Mouse (Mus musculus) hindbrain, embryonic 12.5 days (tissue): ENCODE data around the gene Pklr. TPM values are rescaled to one million over a fixed set of nuclear protein-coding genes. Genes with fewer than 3 reads are reported as not detected.

Experiments
- ATAC-seq: fragments of 200-750 bp; cut with Nextera tagmentation; 2 replicates; pipeline ENCODE4 v1.8.0; 2017; ENCODE audit warnings: moderate TSS enrichment; ENCODE audit not compliant: low FRiP score
- H3K27ac ChIP-seq: fragments of 300-500 bp; sonication (generic); 2 replicates; pipeline ENCODE4 v1.5.1; 2016; ENCODE audit warnings: mild to moderate bottlenecking
- H3K27me3 ChIP-seq: fragments of 300-500 bp; sonication (generic); 2 replicates; pipeline ENCODE4 v1.6.1; 2016; ENCODE audit warnings: mild to moderate bottlenecking
- H3K36me3 ChIP-seq: fragments of 300-500 bp; sonication (generic); 2 replicates; pipeline ENCODE4 v1.6.1; 2016; ENCODE audit warnings: mild to moderate bottlenecking
- H3K4me1 ChIP-seq: fragments of 300-500 bp; sonication (generic); 2 replicates; pipeline ENCODE4 v1.6.1; 2016
- H3K4me2 ChIP-seq: fragments of 300-500 bp; sonication (generic); replicated peaks from 2 replicates; pipeline ENCODE4 v1.6.1; 2016; ENCODE audit warnings: mild to moderate bottlenecking
- H3K4me3 ChIP-seq: fragments of 300-500 bp; sonication (generic); 2 replicates; pipeline ENCODE4 v1.5.1; 2016; ENCODE audit warnings: mild to moderate bottlenecking
- H3K9ac ChIP-seq: fragments of 300-500 bp; sonication (generic); 2 replicates; pipeline ENCODE4 v1.6.1; 2016; ENCODE audit warnings: mild to moderate bottlenecking, moderate library complexity
- H3K9me3 ChIP-seq: fragments of 300-500 bp; sonication (generic); replicated peaks from 2 replicates; pipeline ENCODE4 v1.6.1; 2016; ENCODE audit warnings: mild to moderate bottlenecking
- WGBS: fragments of 180-500 bp; shearing (Covaris S2); methylation state at CpG from one replicate; pipeline ENCODE4 v1.1.7; 2016; 5-methylcytosine and 5-hydroxymethylcytosine counted together
- polyA plus RNA-seq: library from polyadenylated mRNA; unstranded; fragments of >200 nt; fragmentation: Nextera tagmentation; extraction: Ambion mirVana; gene quantifications from 2 replicates; pipeline ENCODE4 v1.2.1, GENCODE M21; 2016

The Pklr gene
- polyA plus RNA-seq, 1 experiment from 2014 or later: 0.96 TPM

GRCm38 (mm10) chr3:89190436-89190835 lies 54.5 kb downstream of the Pklr start:
- no peak overlapping the region for H3K4me2 ChIP-seq
- no peak for ATAC-seq
- no peak overlapping the region for H3K9ac ChIP-seq
- WGBS: 85% methylated on average over 8 of the region's 8 CpGs
- H3K4me1 ChIP-seq: peaks cover 10% of the 10 kb centered on the region
- peaks cover 3% of the 10 kb centered on the region; the same call in 1 of the 2 replicates for H3K27me3 ChIP-seq
- no peak overlapping the region for H3K4me3 ChIP-seq
- peaks cover 14% of the 10 kb centered on the region; the same call in 1 of the 2 replicates for H3K36me3 ChIP-seq
- H3K27ac ChIP-seq: no peak overlapping the region
- no peaks in the 10 kb centered on the region for H3K9me3 ChIP-seq

- Histone ChIP-seq H3K9me3 (no peaks in the 10 kb centered on the region), H3K9ac (no peak overlapping the region), H3K36me3 (peaks cover 6% of the 10 kb centered on the region; the same call in 1 of the 2 replicates), H3K4me2 (no peak overlapping the region), H3K27ac (no peak overlapping the region), H3K4me1 (peaks cover 10% of the 10 kb centered on the region), H3K4me3 (no peak overlapping the region), H3K27me3 (no peaks in the 10 kb centered on the region)
- no peak for ATAC-seq
- 77% methylated on average over 1 of the region's 1 CpGs for WGBS
Observed at GRCm38 (mm10) chr3:89193351-89193750, 57.4 kb downstream of the Pklr start.

- WGBS: 88% methylated on average over 2 of the region's 2 CpGs
Observed at GRCm38 (mm10) chr3:89193853-89194252, 57.9 kb downstream of the Pklr start.

More at GRCm38 (mm10) chr3:89193853-89194252, 57.9 kb downstream of the Pklr start:
- H3K4me3 ChIP-seq: no peak overlapping the region
- H3K4me1 ChIP-seq: peaks cover 10% of the 10 kb centered on the region
- no peaks in the 10 kb centered on the region for H3K9me3 ChIP-seq
- peaks cover 1% of the 10 kb centered on the region; the same call in 1 of the 2 replicates for H3K36me3 ChIP-seq
- no peaks in the 10 kb centered on the region for H3K27me3 ChIP-seq
- no peak overlapping the region for H3K4me2 ChIP-seq
- H3K27ac ChIP-seq: no peak overlapping the region
- ATAC-seq: no peak
- H3K9ac ChIP-seq: no peak overlapping the region

Other genes with a start within 250 kb of the Pklr start
- 40.8 and 42.0 TPM in 2 replicates for gene Msto1, start 222.1 kb upstream of the Pklr start, polyA plus RNA-seq
- 22.0 and 22.5 TPM in 2 replicates for gene Ash1l, start 185.5 kb upstream of the Pklr start, polyA plus RNA-seq
- 144 and 145 TPM in 2 replicates for gene Dap3, start 185.0 kb upstream of the Pklr start, polyA plus RNA-seq
- 66.9 and 67.1 TPM in 2 replicates for gene Rusc1, start 42.8 kb upstream of the Pklr start, polyA plus RNA-seq
- gene Gm43738, start 35.0 kb upstream of the Pklr start, polyA plus RNA-seq: not detected in 2 replicates
- gene Fdps, start 34.2 kb upstream of the Pklr start, polyA plus RNA-seq: 284 TPM in 2 replicates
- 20.7 and 22.3 TPM in 2 replicates for gene Hcn3, start 24.1 kb downstream of the Pklr start, polyA plus RNA-seq
- 38.8 and 44.4 TPM in 2 replicates for gene Clk2, start 28.7 kb downstream of the Pklr start, polyA plus RNA-seq
- gene Scamp3, start 41.3 kb downstream of the Pklr start, polyA plus RNA-seq: 105 and 107 TPM in 2 replicates
- gene Fam189b, start 47.0 kb downstream of the Pklr start, polyA plus RNA-seq: 33.4 and 34.2 TPM in 2 replicates
- 50.3 and 51.3 TPM in 2 replicates for gene Gba, start 66.8 kb downstream of the Pklr start, polyA plus RNA-seq
- 64.5 and 71.3 TPM in 2 replicates for gene Thbs3, start 79.0 kb downstream of the Pklr start, polyA plus RNA-seq
- gene Mtx1, start 90.9 kb downstream of the Pklr start, polyA plus RNA-seq: 174 and 175 TPM in 2 replicates
- gene Muc1, start 92.9 kb downstream of the Pklr start, polyA plus RNA-seq: 1.5 and 1.6 TPM in 2 replicates
- gene Krtcap2, start 109.8 kb downstream of the Pklr start, polyA plus RNA-seq: 247 and 271 TPM in 2 replicates
- gene Trim46, start 110.2 kb downstream of the Pklr start, polyA plus RNA-seq: 27.2 and 29.6 TPM in 2 replicates
- gene Dpm3, start 123.2 kb downstream of the Pklr start, polyA plus RNA-seq: 63.9 and 86.7 TPM in 2 replicates
- gene Slc50a1, start 134.4 kb downstream of the Pklr start, polyA plus RNA-seq: 44.9 and 46.8 TPM in 2 replicates
- 14.3 and 15.4 TPM in 2 replicates for gene Efna1, start 145.0 kb downstream of the Pklr start, polyA plus RNA-seq
- 21.7 and 22.2 TPM in 2 replicates for gene Efna3, start 186.8 kb downstream of the Pklr start, polyA plus RNA-seq
- gene Efna4, start 201.9 kb downstream of the Pklr start, polyA plus RNA-seq: 20.5 and 21.4 TPM in 2 replicates
- 40.3 and 41.9 TPM in 2 replicates for gene Adam15, start 213.9 kb downstream of the Pklr start, polyA plus RNA-seq
- 0.12 and 0.29 TPM in 2 replicates for gene Dcst2, start 225.8 kb downstream of the Pklr start, polyA plus RNA-seq
- 0.71 and 0.76 TPM in 2 replicates for gene Dcst1, start 229.1 kb downstream of the Pklr start, polyA plus RNA-seq